9 mouse cellular contexts compared by ENCODE assay signal in genomic region chr9:32434241-32435213, GRCm38 (mm10).
A peak's percentile ranks its signal among the peaks of the same experiment; 100 is the strongest.
DNase-seq lines count a peak whose midpoint lies in the region; ATAC-seq lines count a peak whose summit lies in the region.
"Had no signal": no experiment of that assay in that cellular context is flagged by ENCODE, and none has a peak within 500 bp of the region (broad histone marks: within the 10 kb centered on the region; RNA-seq: fewer than 3 reads in every experiment).

No protein-coding gene starts in this region.

- peak; percentile 68 to 69 for DNase-seq in cerebellum, postnatal 10 days
- no peak for DNase-seq in cerebellum, adult 8-10 months
- DNase-seq in layer of hippocampus, adult 8-10 months (ENCODE audit: low spot score in 2 of 2), result peak; percentile 8 to 11
- DNase-seq in layer of hippocampus, postnatal 25 days (ENCODE audit: extremely low spot score in 1 of 2, low spot score in 1 of 2), result no peak
- DNase-seq in layer of hippocampus, postnatal 36 days, result peak; percentile 5 to 9
- DNase-seq in urinary bladder, adult 18-20 months (ENCODE audit: low spot score in 2 of 2), result no peak
- no peak for DNase-seq in adrenal gland, postnatal 36 days

- no peak overlapping the region for H3K9ac ChIP-seq in embryonic facial prominence, embryonic 12.5 days
- H3K9ac ChIP-seq: lung, embryonic 15.5 days had no signal

- H3K4me2 ChIP-seq in embryonic facial prominence, embryonic 12.5 days (replicated peaks), result no peak overlapping the region
- H3K4me2 ChIP-seq: lung, embryonic 15.5 days had no signal

- H3K27ac ChIP-seq in embryonic facial prominence, embryonic 12.5 days, result peak overlapping the region; percentile 79
- H3K27ac ChIP-seq: lung, embryonic 15.5 days had no signal

- no peaks in the 10 kb centered on the region for H3K9me3 ChIP-seq in embryonic facial prominence, embryonic 12.5 days
- H3K9me3 ChIP-seq: lung, embryonic 15.5 days had no signal

- no peak for ATAC-seq in embryonic facial prominence, embryonic 12.5 days (ENCODE audit: insufficient number of reproducible peaks, insufficient read depth, low FRiP score, low TSS enrichment)

- H3K36me3 ChIP-seq in embryonic facial prominence, embryonic 12.5 days, result 0 out of 2 replicates have a peak, but pooled peaks cover 20% of the 10 kb centered on the region
- H3K36me3 ChIP-seq: lung, embryonic 15.5 days had no signal

- no peaks in the 10 kb centered on the region for H3K27me3 ChIP-seq in embryonic facial prominence, embryonic 12.5 days
- H3K27me3 ChIP-seq: lung, embryonic 15.5 days had no signal

- 61% methylated on average over 19 of the region's 19 CpGs for WGBS in embryonic facial prominence, embryonic 12.5 days

- no peaks in the 10 kb centered on the region; the same call in 1 of the 2 replicates for H3K4me1 ChIP-seq in embryonic facial prominence, embryonic 12.5 days

- no peak overlapping the region for H3K4me3 ChIP-seq in embryonic facial prominence, embryonic 12.5 days
- H3K4me3 ChIP-seq: lung, embryonic 15.5 days had no signal

Comparison
In these comparisons a context has a peak if more than half of its experiments do, and no peak if none do; other contexts are left out.
1. DNase-seq: peak in cerebellum, postnatal 10 days (2 of 2), layer of hippocampus, adult 8-10 months (2 of 2) and layer of hippocampus, postnatal 36 days (2 of 2); none in cerebellum, adult 8-10 months (single experiment), layer of hippocampus, postnatal 25 days (0 of 2), urinary bladder, adult 18-20 months (0 of 2) and adrenal gland, postnatal 36 days (0 of 2).